Mouse (Mus musculus) heart, postnatal 10 days (tissue): ENCODE results near the gene Wfdc11. TPM values are rescaled to one million over a fixed set of nuclear protein-coding genes. Genes with fewer than 3 reads are reported as not detected.
"Not testable (repeated sequence)": the region's sequence is repeated elsewhere in the genome, so short reads cannot be mapped to it uniquely, and the experiment has no call there.

Experiments used
- DNase-seq, 2 experiments: peaks; one replicate each; pipeline ENCODE4 v3.0.0; 2021
- intact Hi-C: fragments of 180-260 bp; cut with DNase I; formaldehyde crosslinking; loops from one replicate; pipeline ENCODE4 v1.15.1; 2025
- total RNA-seq, 2 experiments: library from RNA; stranded (reverse); gene quantifications; 2 replicates each; pipeline ENCODE4 v1.2.3; 2021

The Wfdc11 gene
- total RNA-seq: not detected

- intact Hi-C loops: no loop called here
- DNase-seq: no peak
Measured at GRCm38 (mm10) chr2:164673987-164674386, at the start of gene Wfdc11. Wfdc11 (minus strand) TSS chr2:164674087.

- intact Hi-C loops: no loop called here
- no peak for DNase-seq
Measured at GRCm38 (mm10) chr2:164723276-164723675, 49.4 kb upstream of the Wfdc11 start.

GRCm38 (mm10) chr2:164716194-164716786, 42.4 kb upstream of the Wfdc11 start:
- intact Hi-C loops, DNase-seq: not testable (repeated sequence)

DNA sequence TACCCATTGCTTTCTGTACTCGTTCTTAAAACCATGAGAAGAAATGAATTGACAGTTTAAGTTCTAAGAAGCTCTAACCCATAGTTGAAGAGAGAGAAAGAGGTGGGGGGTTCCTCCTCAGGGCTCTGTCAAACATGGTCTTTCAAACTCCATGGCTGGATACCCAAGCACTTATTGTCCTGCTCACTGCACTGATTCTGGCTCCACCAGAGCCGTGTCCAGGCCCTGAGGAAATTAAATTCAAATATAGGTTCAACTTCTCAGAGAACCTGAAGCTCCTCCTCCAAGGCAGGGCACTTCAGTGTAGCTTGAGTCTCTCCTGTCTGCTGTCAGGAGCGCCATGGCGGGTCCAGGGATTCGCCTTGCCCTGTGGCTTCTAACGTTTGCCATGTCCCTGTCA, 41.1 kb upstream of the Wfdc11 start, which contains the start of gene Spint5:
Spint5 (plus strand) TSS at position 301 of the 400 bp plus-strand sequence.
- DNase-seq: no peak
- intact Hi-C loops: no loop called here

- no peak for DNase-seq
- intact Hi-C loops: no loop called here
Measured at GRCm38 (mm10) chr2:164705991-164706390, 32.1 kb upstream of the Wfdc11 start.

GRCm38 (mm10) chr2:164705328-164705727, 31.4 kb upstream of the Wfdc11 start:
- DNase-seq: no peak
- intact Hi-C loops: no loop called here

DNA sequence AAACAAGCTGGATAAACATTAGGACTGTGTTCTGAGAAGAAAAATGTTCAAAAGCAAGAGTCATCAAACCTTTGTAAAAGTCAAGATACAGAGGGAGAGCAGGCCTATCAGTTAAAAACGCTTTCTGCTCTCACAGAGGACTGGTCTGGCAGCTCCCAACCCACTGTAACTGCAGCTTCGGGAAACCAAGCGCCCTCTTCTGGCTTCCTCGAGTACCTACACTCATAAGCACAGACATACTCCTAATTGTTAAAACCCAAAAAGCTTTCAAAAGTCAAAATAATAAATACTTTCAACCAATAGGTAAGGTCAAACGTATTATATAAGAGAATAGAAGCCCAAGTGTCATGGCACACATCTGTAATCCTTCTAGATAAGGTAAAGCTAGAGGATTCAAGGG, 30.3 kb upstream of the Wfdc11 start:
- intact Hi-C loops: no loop called here
- no peak for DNase-seq

GRCm38 (mm10) chr2:164701761-164702160, 27.9 kb upstream of the Wfdc11 start:
- intact Hi-C loops: no loop called here
- no peak for DNase-seq

DNA sequence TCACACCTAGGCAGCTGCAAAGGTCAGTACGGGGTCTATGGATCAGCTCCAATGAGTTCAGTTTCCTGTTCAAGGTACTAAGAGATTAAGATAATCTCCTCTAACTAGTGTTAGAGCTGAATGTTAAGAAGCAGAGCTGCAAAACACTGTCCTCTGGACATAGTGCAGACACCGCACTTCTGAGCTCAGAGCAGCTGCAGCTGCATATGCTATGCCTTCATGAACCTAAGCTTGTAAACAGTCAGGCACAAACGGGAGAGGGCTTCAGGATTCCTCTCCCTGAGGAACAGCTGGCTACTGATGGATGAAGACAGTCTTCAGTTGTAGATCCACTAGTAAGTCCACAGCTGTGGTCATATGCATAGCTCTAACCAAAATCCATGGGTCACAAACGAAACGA, 27.1 kb upstream of the Wfdc11 start:
- intact Hi-C loops: no loop called here

GRCm38 (mm10) chr2:164698201-164698600, 24.3 kb upstream of the Wfdc11 start, which contains the start of gene Spint4:
Spint4 (plus strand) TSS chr2:164698501.
- no peak for DNase-seq
- intact Hi-C loops: no loop called here

More for the DNA sequence above, 27.1 kb upstream of the Wfdc11 start:
- DNase-seq: no peak

GRCm38 (mm10) chr2:164684807-164685206, 10.9 kb upstream of the Wfdc11 start, which contains the start of gene Wfdc13:
Wfdc13 (plus strand) TSS chr2:164685107.
- intact Hi-C loops: no loop called here
- DNase-seq: no peak

- intact Hi-C loops: loop anchor here (1.0 to 5.0 kb wide), 3 partner anchors 46 to 115 kb away; partner anchors contain the start of gene Eppin
- no peak for DNase-seq
Measured at GRCm38 (mm10) chr2:164679906-164680305, 6.0 kb upstream of the Wfdc11 start.

DNA sequence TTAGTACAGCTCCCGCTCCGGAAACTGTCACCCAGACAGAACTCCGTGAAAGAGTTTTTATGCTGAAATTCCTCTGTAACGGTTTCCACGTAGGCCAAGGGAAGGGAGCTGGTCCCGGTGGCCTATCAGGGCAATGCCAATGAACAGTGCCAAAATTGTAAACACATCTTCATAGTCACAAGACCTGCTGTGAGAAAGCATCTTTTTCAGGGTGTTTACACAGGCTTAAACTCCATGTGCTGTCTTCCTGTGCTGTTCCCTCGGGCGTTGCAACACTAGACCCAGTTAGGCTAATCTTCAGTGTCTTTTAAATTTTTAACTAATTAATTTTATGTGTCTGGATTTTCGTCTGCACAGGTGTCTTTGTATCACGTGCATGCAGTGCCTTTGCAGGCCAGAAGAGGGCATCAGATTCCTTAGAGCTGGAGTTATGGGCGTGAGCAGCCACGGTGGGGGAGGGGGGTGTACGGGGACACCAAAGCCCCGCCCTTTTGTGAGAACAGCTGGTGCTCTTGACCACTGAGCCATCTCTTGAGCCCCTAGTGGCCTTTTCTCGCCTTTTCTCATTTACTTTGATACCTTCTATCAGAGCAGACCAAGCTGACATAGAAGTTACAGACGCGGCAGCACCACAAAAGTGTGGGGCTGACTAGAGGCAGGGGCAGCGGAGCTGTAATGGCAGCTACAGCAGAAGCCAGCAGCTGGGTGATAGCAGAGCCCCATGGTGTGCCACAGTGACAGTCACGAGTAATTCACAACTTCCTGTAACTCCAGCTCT, 5.2 kb upstream of the Wfdc11 start:
- intact Hi-C loops: loop anchor here (1.0 to 5.0 kb wide), 2 partner anchors 47 to 87 kb away; partner anchors contain the start of gene Eppin
- peak; percentile 74 to 82 for DNase-seq

GRCm38 (mm10) chr2:164676916-164677685, 3.2 kb upstream of the Wfdc11 start:
- no peak for DNase-seq
- intact Hi-C loops: loop anchor here (5.0 kb wide), 1 partner anchor 85 kb away; the partner anchor contains the start of gene Eppin

- intact Hi-C loops: loop anchor here (5.0 kb wide), 1 partner anchor 84 kb away; the partner anchor contains the start of gene Eppin
- DNase-seq: no peak
Measured at GRCm38 (mm10) chr2:164676103-164676502, 2.2 kb upstream of the Wfdc11 start.

DNA sequence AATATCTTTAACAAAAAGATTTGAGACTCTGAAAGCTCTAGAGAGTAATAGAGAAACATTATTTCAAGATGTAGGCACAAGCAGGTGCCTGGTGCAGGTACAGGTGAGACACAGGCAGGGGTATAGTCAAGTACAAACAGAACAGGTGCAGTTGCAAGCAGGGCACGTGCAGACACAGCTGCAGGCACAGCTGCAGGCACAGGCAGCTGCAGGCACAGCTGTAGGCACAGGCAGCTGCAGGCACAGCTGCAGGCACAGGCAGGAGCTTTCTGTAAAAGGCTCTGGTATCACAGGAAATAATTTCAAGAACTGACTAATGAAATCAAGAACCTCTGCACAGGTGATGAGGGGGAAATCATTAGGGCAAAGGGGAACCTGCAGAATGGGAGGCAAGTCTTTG, 2.9 kb downstream of the Wfdc11 start:
- DNase-seq: no peak
- intact Hi-C loops: no loop called here

- intact Hi-C loops: no loop called here
- DNase-seq: no peak
Measured at GRCm38 (mm10) chr2:164670261-164670660, 3.6 kb downstream of the Wfdc11 start.

GRCm38 (mm10) chr2:164664851-164665250, 9.0 kb downstream of the Wfdc11 start:
- intact Hi-C loops: no loop called here
- DNase-seq: no peak

- no peak for DNase-seq
- intact Hi-C loops: no loop called here
Measured at GRCm38 (mm10) chr2:164656483-164656882, 17.4 kb downstream of the Wfdc11 start, which contains the start of gene Wfdc9. Wfdc9 (minus strand) TSS chr2:164656583.

GRCm38 (mm10) chr2:164655858-164656257, 18.0 kb downstream of the Wfdc11 start, which contains the start of gene Wfdc10:
Wfdc10 (plus strand) TSS chr2:164656046.
- intact Hi-C loops: no loop called here
- peak; percentile 33 to 67 for DNase-seq
